Mouse (Mus musculus): Measurements from ENCODE around the gene Tle6.
A peak's percentile ranks its signal among the peaks of the same experiment; 100 is the strongest.

The Tle6 gene

DNA sequence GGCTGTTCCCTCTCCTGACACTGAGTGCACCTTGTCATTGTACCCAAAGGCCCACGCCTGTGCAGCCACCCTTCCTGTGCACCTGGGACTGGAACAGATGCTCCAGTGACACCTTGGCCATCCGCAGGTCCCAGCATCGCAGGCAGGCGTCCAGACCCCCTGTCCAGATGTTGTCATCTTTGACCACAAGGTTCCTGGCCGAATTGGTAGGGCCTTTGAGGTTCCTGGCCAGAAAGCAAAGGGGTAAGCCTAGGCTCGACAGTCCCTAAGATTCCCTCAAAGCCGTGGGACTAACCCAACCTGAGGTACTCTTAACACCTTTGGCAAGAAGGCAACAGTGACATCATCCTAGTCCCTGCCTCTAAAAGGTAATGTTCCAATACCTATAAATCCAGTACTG lies 8.2 kb downstream of the Tle6 start:
- DNase-seq (ENCODE audit: low spot score) = no peak

- DNase-seq (ENCODE audit: low spot score) = no peak
These were observed 9.0 kb downstream of the Tle6 start for GRCm38 (mm10) chr10:81591846-81592245.

- DNase-seq (ENCODE audit: low spot score) = no peak
These were observed 12.1 kb downstream of the Tle6 start for GRCm38 (mm10) chr10:81588739-81589138.

DNA sequence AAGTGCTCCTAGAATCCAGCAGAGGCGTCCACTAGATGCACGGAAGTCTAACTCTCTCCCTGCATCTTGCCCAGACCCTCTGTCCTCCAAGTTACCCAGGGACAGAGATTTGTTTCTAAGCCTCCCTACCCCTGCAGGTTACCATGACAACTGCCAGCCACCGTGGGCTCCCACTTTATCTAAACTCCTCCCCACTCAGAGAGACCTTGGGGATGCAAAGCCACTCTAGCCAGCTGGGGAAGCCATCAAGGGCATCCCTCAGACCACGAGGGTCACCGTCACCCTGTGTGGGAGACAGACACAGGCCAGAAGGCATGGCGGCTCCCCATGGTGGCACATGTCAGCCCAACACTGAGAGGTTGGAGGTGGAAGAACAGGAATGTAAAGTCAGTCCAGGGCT lies 17.5 kb downstream of the Tle6 start:
- no peak for DNase-seq (ENCODE audit: low spot score)

DNA sequence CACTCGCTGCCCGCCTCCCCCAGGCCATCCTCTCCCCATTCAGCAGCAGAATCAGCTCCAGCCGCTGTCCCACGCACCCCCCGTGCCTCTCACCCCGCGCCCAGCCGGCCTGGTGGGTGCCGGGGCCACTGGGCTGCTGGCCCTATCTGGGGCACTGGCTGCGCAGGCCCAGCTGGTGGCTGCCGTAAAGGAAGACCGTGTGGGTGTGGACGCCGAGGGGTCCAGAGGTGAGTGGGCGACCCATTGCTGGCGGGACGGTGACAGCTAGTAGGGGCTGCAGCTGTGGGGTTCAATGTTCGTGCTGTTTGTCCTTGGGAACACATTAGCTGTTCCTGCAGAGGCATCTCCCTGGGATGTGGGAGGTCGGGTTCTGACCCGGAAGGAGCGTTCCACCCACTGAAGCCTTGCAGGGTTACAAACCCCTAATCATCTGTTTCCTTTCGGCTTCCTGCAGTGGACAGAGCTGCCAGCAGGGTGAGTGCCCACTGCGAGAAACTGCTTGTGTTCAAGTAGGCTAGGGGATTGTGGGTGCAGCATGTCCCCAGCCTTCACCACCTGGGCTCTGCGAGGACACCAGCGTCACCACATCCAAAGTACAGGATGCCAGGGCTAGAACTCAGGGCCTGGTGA lies 20.3 kb downstream of the Tle6 start:
- no peak for DNase-seq (ENCODE audit: low spot score)

- no peak for DNase-seq (ENCODE audit: low spot score)
These were observed 20.9 kb downstream of the Tle6 start for GRCm38 (mm10) chr10:81579967-81580366.

DNA sequence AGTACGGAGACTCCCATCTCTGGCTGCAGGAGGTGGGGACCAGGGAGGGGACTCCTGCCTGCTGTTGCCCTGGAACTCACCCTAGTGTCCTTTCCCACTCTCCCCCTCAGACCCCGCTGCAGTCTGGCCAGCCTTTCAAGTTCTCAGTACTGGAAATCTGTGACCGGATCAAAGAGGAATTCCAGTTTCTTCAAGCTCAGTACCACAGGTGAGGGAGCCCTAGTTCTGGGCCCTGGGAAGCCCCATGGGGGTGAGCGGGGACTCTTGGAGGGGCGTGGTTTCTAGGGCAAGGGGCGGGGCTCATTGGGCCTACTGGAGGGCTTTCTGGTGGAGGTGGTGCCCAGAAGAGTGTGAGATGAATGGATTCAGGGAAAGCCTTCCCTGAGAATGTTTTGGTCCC lies 25.2 kb downstream of the Tle6 start:
- DNase-seq (ENCODE audit: low spot score) = no peak

DNA sequence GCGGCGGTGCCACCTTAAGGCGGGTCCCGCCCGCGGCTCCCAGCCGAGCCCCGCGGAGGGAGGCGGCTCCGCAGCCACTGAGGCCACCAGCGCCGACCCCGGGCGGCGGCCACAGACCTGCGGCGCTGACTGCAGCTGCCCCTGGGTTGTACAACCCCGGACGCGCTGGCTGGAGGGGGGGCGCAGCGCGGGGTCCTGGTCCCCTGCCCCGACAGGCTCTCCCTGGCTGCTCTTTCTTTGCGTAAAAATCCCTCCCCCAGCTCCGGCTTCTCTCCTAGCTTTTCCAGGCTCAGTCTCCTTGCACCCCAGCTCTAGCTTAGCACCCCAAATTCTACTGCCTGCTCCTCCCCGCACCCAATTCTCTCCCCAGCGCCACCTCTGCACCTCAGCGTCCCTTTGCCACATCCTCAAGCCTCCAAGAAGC lies 25.7 kb downstream of the Tle6 start:
- peak; percentile 56 for DNase-seq (ENCODE audit: low spot score)

- DNase-seq (ENCODE audit: low spot score) = no peak
These were observed 26.5 kb downstream of the Tle6 start, which contains the start of gene Tle2 for GRCm38 (mm10) chr10:81574081-81575056. TSS of gene Tle2 (plus strand) at chr10:81574561.

DNA sequence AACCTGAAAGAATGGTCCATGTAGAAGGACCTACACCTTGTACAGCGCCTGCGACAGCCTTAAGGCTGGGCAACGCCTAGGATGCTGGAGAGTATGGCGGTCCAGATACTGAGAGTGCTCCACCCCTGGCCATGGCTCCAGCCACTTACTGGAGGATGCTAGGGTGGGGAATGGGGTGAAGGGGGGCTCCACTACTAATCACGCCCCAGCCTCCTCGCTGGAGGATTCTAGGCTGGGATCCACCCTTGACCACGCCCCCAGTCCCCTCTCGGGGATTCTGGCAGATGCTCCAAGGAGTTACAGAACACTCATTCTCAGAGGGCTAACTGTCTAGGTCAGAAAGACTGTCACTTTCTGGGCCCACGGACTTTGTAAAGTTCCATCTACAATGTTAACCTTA lies 27.9 kb downstream of the Tle6 start:
- peak; percentile 73 for DNase-seq (ENCODE audit: low spot score)

DNA sequence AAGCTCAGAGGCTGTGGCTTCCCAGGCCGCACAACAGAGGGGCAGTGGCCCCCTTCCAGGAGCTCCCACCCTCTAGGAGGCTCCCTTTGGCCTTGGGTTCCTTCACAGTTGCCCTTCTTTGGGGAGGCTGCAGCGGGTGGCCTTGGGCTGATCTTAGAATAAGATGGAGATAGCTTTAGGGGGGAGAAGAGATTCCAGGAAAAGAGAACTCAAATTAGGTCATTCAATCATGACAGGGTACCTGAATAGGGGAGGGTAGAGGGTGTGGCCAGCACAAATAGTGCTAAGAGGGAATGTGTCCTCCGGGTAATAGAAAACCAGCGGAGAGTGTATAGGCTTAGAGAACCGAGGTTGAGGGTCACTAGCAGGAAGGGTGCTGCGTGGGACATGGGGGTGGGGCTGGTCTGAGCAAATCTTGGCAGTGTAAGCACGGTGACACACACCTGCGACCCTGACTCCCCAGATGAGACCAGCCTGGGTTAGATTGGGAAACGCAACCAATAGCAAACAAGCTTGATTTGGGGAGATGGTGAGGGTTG lies 28.7 kb downstream of the Tle6 start:
- no peak for DNase-seq (ENCODE audit: low spot score)

GRCm38 (mm10) chr10:81571501-81571876 lies 29.4 kb downstream of the Tle6 start:
- DNase-seq (ENCODE audit: low spot score) = peak; percentile 99

GRCm38 (mm10) chr10:81570831-81571500 lies 29.9 kb downstream of the Tle6 start:
- DNase-seq (ENCODE audit: low spot score) = peak; percentile 95

DNA sequence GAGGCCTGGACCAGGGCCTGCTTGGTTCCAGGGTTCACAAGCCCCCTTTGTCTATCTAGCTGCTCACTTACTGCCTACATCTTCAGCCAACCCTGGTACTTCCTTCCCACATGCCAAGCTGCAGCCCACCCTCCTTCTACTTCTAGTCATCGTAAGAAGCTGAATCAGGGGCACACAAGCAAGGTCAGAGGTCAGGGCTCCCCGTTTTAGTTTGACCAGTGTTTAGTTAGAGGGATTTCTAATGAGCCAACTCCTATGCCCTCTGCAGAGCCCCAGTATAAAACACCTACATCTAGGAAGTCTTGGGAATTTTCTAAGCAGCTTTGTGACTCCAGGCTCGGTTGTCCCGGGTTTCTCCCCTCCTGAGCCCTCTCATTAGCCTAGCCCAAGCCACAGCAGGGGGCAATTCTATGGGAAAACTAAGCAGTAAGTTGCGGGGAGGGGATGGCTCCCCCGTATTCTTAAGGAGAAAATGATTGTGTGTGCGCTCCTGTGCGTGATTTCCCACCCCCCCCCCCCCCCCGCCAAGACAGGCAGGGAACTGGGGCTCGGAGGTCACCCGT lies 30.6 kb downstream of the Tle6 start:
- DNase-seq (ENCODE audit: low spot score) = no peak

DNA sequence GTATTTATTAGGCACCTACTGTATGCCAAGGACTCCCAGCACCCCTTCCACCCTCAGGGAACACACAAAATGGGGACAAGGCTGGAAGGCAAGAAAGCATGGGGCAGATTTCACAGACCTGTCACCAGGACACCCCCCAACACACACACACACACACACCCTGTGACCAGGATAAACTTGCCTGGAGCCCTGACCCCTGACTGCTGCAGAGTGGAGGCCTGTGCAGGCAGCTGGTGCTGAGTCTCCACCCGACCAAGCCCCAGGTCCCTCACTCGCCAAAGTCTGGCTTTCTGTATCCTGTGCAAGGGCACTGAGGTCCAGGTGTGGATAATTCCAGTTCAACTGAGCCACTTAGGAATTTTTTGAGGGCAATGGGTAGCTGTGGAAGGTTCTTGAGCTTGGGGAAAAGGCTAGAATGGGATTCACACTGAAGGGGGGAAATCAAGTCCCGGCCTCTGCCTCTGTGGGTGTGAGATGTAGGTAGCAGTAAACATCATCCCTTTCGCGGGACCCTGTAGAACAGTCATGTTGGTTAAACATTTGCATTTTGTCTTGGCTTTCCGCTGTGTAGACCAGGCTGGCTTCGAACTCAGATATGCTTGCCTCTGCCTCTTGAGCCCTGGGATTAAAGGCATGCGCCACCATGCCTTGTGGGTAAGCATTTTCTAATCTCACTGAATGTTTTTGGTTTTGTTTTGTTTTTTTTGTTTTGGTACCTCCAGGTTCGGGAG lies 31.2 kb downstream of the Tle6 start:
- no peak for DNase-seq (ENCODE audit: low spot score)

GRCm38 (mm10) chr10:81568381-81569191 lies 32.3 kb downstream of the Tle6 start:
- DNase-seq (ENCODE audit: low spot score) = peak; percentile 45

DNA sequence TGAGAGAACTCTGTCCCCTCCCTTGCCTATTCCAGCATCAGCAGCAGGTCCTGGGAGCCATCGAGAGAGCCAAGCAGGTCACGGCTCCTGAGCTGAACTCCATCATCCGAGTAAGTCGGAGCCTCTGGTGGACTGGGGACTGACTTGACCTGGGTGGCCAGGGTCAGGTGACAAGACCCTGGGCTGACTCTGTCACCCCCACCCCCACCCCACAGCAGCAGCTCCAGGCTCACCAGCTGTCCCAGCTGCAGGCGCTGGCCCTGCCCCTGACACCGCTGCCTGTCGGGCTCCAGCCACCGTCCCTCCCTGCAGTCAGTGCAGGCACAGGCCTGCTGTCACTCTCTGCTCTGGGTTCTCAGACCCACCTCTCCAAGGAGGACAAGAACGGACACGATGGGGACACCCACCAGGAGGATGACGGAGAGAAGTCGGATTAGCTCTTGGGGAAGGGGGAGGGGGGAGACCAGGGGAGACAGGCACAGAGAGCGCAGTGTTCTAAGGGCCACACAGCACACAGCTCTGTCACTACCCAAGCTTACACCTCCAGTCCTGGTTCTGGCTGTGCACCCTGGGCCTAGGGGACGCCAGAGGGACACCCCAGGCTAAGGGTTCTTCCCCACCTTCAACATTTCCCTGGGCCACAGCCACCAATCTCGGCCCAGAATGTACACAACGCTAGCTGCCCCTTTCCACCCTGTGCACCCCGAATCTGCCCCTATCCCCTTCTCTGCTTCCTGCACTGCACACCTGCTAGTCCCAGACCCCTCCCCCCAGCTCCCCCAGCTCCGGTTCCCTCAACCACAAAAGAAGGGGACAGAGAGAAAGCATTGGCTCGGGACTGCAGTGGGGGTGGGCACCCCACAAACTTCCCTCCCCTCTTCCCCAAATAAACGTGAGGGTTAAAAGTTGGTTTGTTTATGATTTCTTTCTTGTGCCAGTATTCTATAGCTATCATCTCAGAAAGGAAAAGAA lies 35.3 kb downstream of the Tle6 start:
- no peak for DNase-seq (ENCODE audit: low spot score)

DNA sequence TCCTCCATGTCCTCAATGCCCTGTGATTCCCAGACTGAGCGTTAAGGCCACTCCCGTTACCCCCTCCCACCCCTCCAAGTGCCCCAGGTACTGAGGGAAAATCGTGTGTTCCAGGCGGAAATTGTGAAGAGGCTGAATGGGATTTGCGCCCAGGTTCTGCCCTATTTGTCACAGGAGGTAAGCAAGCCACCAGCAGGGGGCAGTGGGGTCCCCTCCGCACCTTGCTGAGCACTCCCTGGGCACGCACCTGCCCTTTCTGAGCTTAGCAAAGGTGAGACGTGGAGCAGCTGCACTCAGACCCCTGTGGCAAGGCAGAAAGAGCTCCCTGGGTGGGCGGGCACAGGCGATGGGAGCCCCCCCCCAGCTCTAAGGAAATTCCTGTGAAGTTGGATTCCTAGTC lies 36.1 kb downstream of the Tle6 start:
- DNase-seq (ENCODE audit: low spot score) = peak; percentile 68

- DNase-seq (ENCODE audit: low spot score) = no peak
These were observed 36.7 kb downstream of the Tle6 start for GRCm38 (mm10) chr10:81564216-81564615.
